Mouse (Mus musculus) frontal cortex, postnatal 14 days (tissue): Measurements from ENCODE around the gene Phyhipl.
A peak's percentile ranks its signal among the peaks of the same experiment; 100 is the strongest.

Source experiments
- DNase-seq, 2 experiments: peaks; one replicate each; pipeline ENCODE4 v3.0.0; 2022; ENCODE audit warnings: low spot score in 2 of 2

The Phyhipl gene

GRCm38 (mm10) chr10:70635261-70635660 lies 20.5 kb downstream of the Phyhipl start:
- no peak for DNase-seq

- DNase-seq, result no peak
These were observed 24.6 kb downstream of the Phyhipl start for GRCm38 (mm10) chr10:70631142-70631541.

GRCm38 (mm10) chr10:70623461-70623860 lies 32.3 kb downstream of the Phyhipl start:
- DNase-seq, result no peak

GRCm38 (mm10) chr10:70616377-70616776 lies 39.4 kb downstream of the Phyhipl start:
- no peak for DNase-seq

- no peak for DNase-seq
These were observed 44.1 kb downstream of the Phyhipl start for GRCm38 (mm10) chr10:70611633-70612032.

GRCm38 (mm10) chr10:70599925-70600305 lies 55.9 kb downstream of the Phyhipl start:
- no peak for DNase-seq

GRCm38 (mm10) chr10:70599126-70599924 lies 56.4 kb downstream of the Phyhipl start:
- peak; percentile 84 to 88 for DNase-seq

- DNase-seq, result peak; percentile 43 to 52
These were observed 57.1 kb downstream of the Phyhipl start for GRCm38 (mm10) chr10:70598516-70599125.

- peak in 1 of 2 experiments; percentile 13 for DNase-seq
These were observed 57.7 kb downstream of the Phyhipl start for GRCm38 (mm10) chr10:70598081-70598515.

GRCm38 (mm10) chr10:70594007-70594406 lies 61.8 kb downstream of the Phyhipl start:
- no peak for DNase-seq

- DNase-seq, result no peak
These were observed 68.8 kb downstream of the Phyhipl start for GRCm38 (mm10) chr10:70586876-70587405.

GRCm38 (mm10) chr10:70584171-70584570 lies 71.6 kb downstream of the Phyhipl start:
- no peak for DNase-seq

GRCm38 (mm10) chr10:70581556-70582211 lies 74.1 kb downstream of the Phyhipl start:
- DNase-seq, result no peak

GRCm38 (mm10) chr10:70563636-70564035 lies 92.1 kb downstream of the Phyhipl start:
- DNase-seq, result peak in 1 of 2 experiments; percentile 71

- DNase-seq, result no peak
These were observed 103.2 kb downstream of the Phyhipl start for GRCm38 (mm10) chr10:70552531-70552930.

GRCm38 (mm10) chr10:70542857-70543256 lies 112.9 kb downstream of the Phyhipl start:
- no peak for DNase-seq

GRCm38 (mm10) chr10:70540456-70541195 lies 115.1 kb downstream of the Phyhipl start:
- DNase-seq, result no peak

GRCm38 (mm10) chr10:70539251-70539650 lies 116.5 kb downstream of the Phyhipl start:
- DNase-seq, result no peak

GRCm38 (mm10) chr10:70537694-70538093 lies 118.1 kb downstream of the Phyhipl start:
- no peak for DNase-seq

GRCm38 (mm10) chr10:70535401-70535800 lies 120.4 kb downstream of the Phyhipl start:
- DNase-seq, result no peak

GRCm38 (mm10) chr10:70534571-70534970 lies 121.2 kb downstream of the Phyhipl start:
- peak in 1 of 2 experiments; percentile 2 for DNase-seq

- DNase-seq, result peak in 1 of 2 experiments; percentile 3
These were observed 121.8 kb downstream of the Phyhipl start for GRCm38 (mm10) chr10:70533986-70534385.
